Mouse (Mus musculus) kidney, embryonic 14.5 days (tissue): ENCODE results near the gene Tmem72. TPM values are rescaled to one million over a fixed set of nuclear protein-coding genes. Genes with fewer than 3 reads are reported as not detected.

Experiments
- ATAC-seq: fragments of 200-750 bp; cut with Nextera tagmentation; 2 replicates; pipeline ENCODE4 v1.8.0; 2017; ENCODE audit warnings: moderate number of reproducible peaks, mild to moderate bottlenecking, moderate TSS enrichment, moderate library complexity; ENCODE audit not compliant: low FRiP score, low TSS enrichment
- H3K27ac ChIP-seq: fragments of 300-500 bp; sonication (generic); 2 replicates; pipeline ENCODE4 v1.5.1; 2014; ENCODE audit warnings: low read depth, mild to moderate bottlenecking, low read length, moderate library complexity, mixed read lengths
- H3K27me3 ChIP-seq: fragments of 300-500 bp; sonication (generic); 2 replicates; pipeline ENCODE4 v1.6.1; 2014; ENCODE audit warnings: mild to moderate bottlenecking, low read length; ENCODE audit not compliant: control insufficient read depth, insufficient read depth
- H3K36me3 ChIP-seq: fragments of 300-500 bp; sonication (generic); 2 replicates; pipeline ENCODE4 v1.6.1; 2014; ENCODE audit warnings: low read length, mixed read lengths; ENCODE audit not compliant: control insufficient read depth, insufficient read depth
- H3K4me1 ChIP-seq: fragments of 300-500 bp; sonication (generic); 2 replicates; pipeline ENCODE4 v1.6.1; 2014; ENCODE audit warnings: low read length, mixed read lengths; ENCODE audit not compliant: control insufficient read depth, insufficient read depth
- H3K4me2 ChIP-seq: fragments of 300-500 bp; sonication (generic); replicated peaks from 2 replicates; pipeline ENCODE4 v1.6.1; 2014; ENCODE audit warnings: low read depth, mild to moderate bottlenecking, low read length
- H3K4me3 ChIP-seq: fragments of 300-500 bp; sonication (generic); 2 replicates; pipeline ENCODE4 v1.5.1; 2014; ENCODE audit warnings: mild to moderate bottlenecking, low read length
- H3K9ac ChIP-seq: fragments of 300-500 bp; sonication (generic); 2 replicates; pipeline ENCODE4 v1.6.1; 2014; ENCODE audit warnings: low read depth, mild to moderate bottlenecking, low read length, moderate library complexity
- H3K9me3 ChIP-seq: fragments of 300-500 bp; sonication (generic); 2 replicates; pipeline ENCODE4 v1.6.1; 2016; ENCODE audit warnings: low read length; ENCODE audit not compliant: control insufficient read depth
- WGBS: fragments of 180-500 bp; shearing (Covaris S2); extraction: QIAGEN DNeasy Blood & Tissue Kit; methylation state at CpG from one replicate; pipeline ENCODE4 v1.1.7; 2014; 5-methylcytosine and 5-hydroxymethylcytosine counted together
- microRNA-seq: library from miRNA; unstranded; fragments of <30 nt; microRNA quantifications from one replicate; pipeline ENCODE4, GENCODE M21; 2016
- polyA plus RNA-seq: library from polyadenylated mRNA; unstranded; fragments of >200 nt; fragmentation: Nextera tagmentation; extraction: Ambion mirVana; gene quantifications from 2 replicates; pipeline ENCODE4 v1.2.1, GENCODE M21; 2014

Tmem72 gene
- polyA plus RNA-seq, 1 experiment from 2014 or later = 1.8 TPM

- no peaks in the 10 kb centered on the region for H3K27me3 ChIP-seq
- H3K27ac ChIP-seq = no peak overlapping the region
- 72% methylated on average over 9 of the region's 9 CpGs for WGBS
These were observed 80.0 kb downstream of the Tmem72 start for GRCm38 (mm10) chr6:116636581-116637235.

GRCm38 (mm10) chr6:116635251-116636180 is 81.2 kb downstream of the Tmem72 start:
- H3K27ac ChIP-seq = peak overlapping the region; percentile 32; the same call in 1 of the 2 replicates
- peaks cover 7% of the 10 kb centered on the region; the same call in 1 of the 2 replicates for H3K4me1 ChIP-seq
- no peaks in the 10 kb centered on the region for H3K36me3 ChIP-seq
- H3K4me2 ChIP-seq = no peak overlapping the region
- no peaks in the 10 kb centered on the region for H3K9me3 ChIP-seq
- peak; percentile 73 for ATAC-seq
- H3K27me3 ChIP-seq = no peaks in the 10 kb centered on the region
- 30% methylated on average over 10 of the region's 10 CpGs for WGBS
- no peak overlapping the region for H3K4me3 ChIP-seq
- H3K9ac ChIP-seq = no peak overlapping the region

More at GRCm38 (mm10) chr6:116636581-116637235, 80.0 kb downstream of the Tmem72 start:
- H3K4me3 ChIP-seq = no peak overlapping the region
- peaks cover 7% of the 10 kb centered on the region; the same call in 1 of the 2 replicates for H3K4me1 ChIP-seq
- no peak overlapping the region for H3K4me2 ChIP-seq
- H3K9me3 ChIP-seq = no peaks in the 10 kb centered on the region
- H3K36me3 ChIP-seq = no peaks in the 10 kb centered on the region
- H3K9ac ChIP-seq = no peak overlapping the region
- no peak for ATAC-seq

- Histone ChIP-seq H3K9ac (no peak overlapping the region), H3K9me3 (no peaks in the 10 kb centered on the region), H3K27ac (no peak overlapping the region), H3K4me1 (peaks cover 10% of the 10 kb centered on the region; the same call in 1 of the 2 replicates), H3K4me2 (no peak overlapping the region), H3K4me3 (no peak overlapping the region), H3K27me3 (no peaks in the 10 kb centered on the region), H3K36me3 (no peaks in the 10 kb centered on the region)
- 93% methylated on average over 17 of the region's 17 CpGs for WGBS
- ATAC-seq = no peak
These were observed 82.7 kb downstream of the Tmem72 start for GRCm38 (mm10) chr6:116633741-116634695.

GRCm38 (mm10) chr6:116632129-116632528 is 84.6 kb downstream of the Tmem72 start:
- no peak overlapping the region for H3K4me3 ChIP-seq
- 69% methylated on average over 1 of the region's 1 CpGs for WGBS
- no peak for ATAC-seq
- no peaks in the 10 kb centered on the region for H3K36me3 ChIP-seq
- H3K27ac ChIP-seq = no peak overlapping the region
- no peak overlapping the region for H3K9ac ChIP-seq
- H3K27me3 ChIP-seq = no peaks in the 10 kb centered on the region
- peaks cover 11% of the 10 kb centered on the region; the same call in 1 of the 2 replicates for H3K4me1 ChIP-seq
- no peak overlapping the region for H3K4me2 ChIP-seq
- no peaks in the 10 kb centered on the region for H3K9me3 ChIP-seq

- Histone ChIP-seq H3K9me3 (no peaks in the 10 kb centered on the region), H3K4me2 (no peak overlapping the region), H3K9ac (no peak overlapping the region), H3K4me1 (0 out of 2 replicates have a peak, but pooled peaks cover 4% of the 10 kb centered on the region), H3K27ac (no peak overlapping the region), H3K4me3 (no peak overlapping the region), H3K27me3 (no peaks in the 10 kb centered on the region), H3K36me3 (peaks cover 15% of the 10 kb centered on the region)
- WGBS = 96% methylated on average over 10 of the region's 10 CpGs
- no peak for ATAC-seq
These were observed 86.9 kb downstream of the Tmem72 start for GRCm38 (mm10) chr6:116629766-116630165.

Small RNA genes lying within 50 kb of the gene (microRNA-seq; reads per million reads assigned to microRNA genes)
- gene Mir7043 = not detected

Other genes with a start within 250 kb of the Tmem72 start
- gene Olfr211, start 227.8 kb downstream of the Tmem72 start, polyA plus RNA-seq = not detected in 2 replicates
- not detected in 2 replicates for gene Olfr212, start 210.4 kb downstream of the Tmem72 start, polyA plus RNA-seq
- gene Olfr213, start 178.5 kb downstream of the Tmem72 start, polyA plus RNA-seq = not detected in 2 replicates
- gene Gm5580, start 165.8 kb downstream of the Tmem72 start, polyA plus RNA-seq = 0.60 and 0.64 TPM in 2 replicates
- gene Olfr214, start 162.7 kb downstream of the Tmem72 start, polyA plus RNA-seq = not detected in 2 replicates
- not detected in 2 replicates for gene Olfr215, start 132.7 kb downstream of the Tmem72 start, polyA plus RNA-seq
- gene Zfp422, start 87.9 kb downstream of the Tmem72 start, polyA plus RNA-seq = 187 and 240 TPM in 2 replicates
- 23.1 and 27.5 TPM in 2 replicates for gene Depp1, start 66.3 kb downstream of the Tmem72 start, polyA plus RNA-seq
- gene Rassf4, start 43.0 kb downstream of the Tmem72 start, polyA plus RNA-seq = 5.4 and 7.8 TPM in 2 replicates